Mouse (Mus musculus): ENCODE results near the gene Qrich2. TPM values are rescaled to one million over a fixed set of nuclear protein-coding genes. Genes with fewer than 3 reads are reported as not detected.
A peak's percentile ranks its signal among the peaks of the same experiment; 100 is the strongest.
"Not testable (repeated sequence)": the region's sequence is repeated elsewhere in the genome, so short reads cannot be mapped to it uniquely, and the experiment has no call there.

The Qrich2 gene
- polyA plus RNA-seq, 1 experiment from 2014 or later: not detected

GRCm38 (mm10) chr11:116429862-116430613 lies 36.0 kb downstream of the Qrich2 start:
- peaks cover 53% of the 10 kb centered on the region for H3K4me1 ChIP-seq (replicated peaks)
- H3K4me3 ChIP-seq (replicated peaks): peak overlapping the region; percentile 7; the same call in 1 of the 2 replicates
- peak overlapping the region; percentile 43; the same call in 1 of the 2 replicates for H3K9ac ChIP-seq
- H3K27ac ChIP-seq (replicated peaks): peak overlapping the region; percentile 77
- H3K9me3 ChIP-seq (replicated peaks): no peaks in the 10 kb centered on the region
- H3K36me3 ChIP-seq (replicated peaks): no peaks in the 10 kb centered on the region
- H3K4me2 ChIP-seq: peak overlapping the region; percentile 56
- WGBS (ENCODE audit: insufficient replicate concordance): 69% methylated on average over 9 of the region's 9 CpGs
- no peak for ATAC-seq (ENCODE audit: insufficient read depth)
- H3K27me3 ChIP-seq: no peaks in the 10 kb centered on the region

- H3K27me3 ChIP-seq: no peaks in the 10 kb centered on the region
- H3K9ac ChIP-seq: peak overlapping the region; percentile 43; the same call in 1 of the 2 replicates
- H3K4me3 ChIP-seq (replicated peaks): no peak overlapping the region
- ATAC-seq (ENCODE audit: insufficient read depth): no peak
- WGBS (ENCODE audit: insufficient replicate concordance): 31% methylated on average over 12 of the region's 13 CpGs
- H3K4me2 ChIP-seq: peak overlapping the region; percentile 56
- peaks cover 60% of the 10 kb centered on the region for H3K4me1 ChIP-seq (replicated peaks)
- H3K36me3 ChIP-seq (replicated peaks): no peaks in the 10 kb centered on the region
- peak overlapping the region; percentile 77 for H3K27ac ChIP-seq (replicated peaks)
- H3K9me3 ChIP-seq (replicated peaks): no peaks in the 10 kb centered on the region
These were observed 36.9 kb downstream of the Qrich2 start for GRCm38 (mm10) chr11:116428872-116429859.

- 58% methylated on average over 6 of the region's 6 CpGs for WGBS (ENCODE audit: insufficient replicate concordance)
- H3K4me2 ChIP-seq: no peak overlapping the region
These were observed 39.0 kb downstream of the Qrich2 start for GRCm38 (mm10) chr11:116426852-116427575.

GRCm38 (mm10) chr11:116426328-116426727 lies 39.7 kb downstream of the Qrich2 start:
- 83% methylated on average over 11 of the region's 11 CpGs for WGBS (ENCODE audit: insufficient replicate concordance)
- peaks cover 42% of the 10 kb centered on the region for H3K4me1 ChIP-seq (replicated peaks)
- not testable (repeated sequence) for H3K9ac ChIP-seq; H3K27ac ChIP-seq (replicated peaks); H3K4me2 ChIP-seq; H3K27me3 ChIP-seq; H3K36me3 ChIP-seq (replicated peaks); H3K9me3 ChIP-seq (replicated peaks); H3K4me3 ChIP-seq (replicated peaks); ATAC-seq (ENCODE audit: insufficient read depth)

More at GRCm38 (mm10) chr11:116426852-116427575, 39.0 kb downstream of the Qrich2 start:
- H3K4me1 ChIP-seq (replicated peaks): peaks cover 48% of the 10 kb centered on the region
- H3K4me3 ChIP-seq (replicated peaks): no peak overlapping the region
- H3K36me3 ChIP-seq (replicated peaks): no peaks in the 10 kb centered on the region
- no peaks in the 10 kb centered on the region for H3K27me3 ChIP-seq
- no peak for ATAC-seq (ENCODE audit: insufficient read depth)
- H3K27ac ChIP-seq (replicated peaks): no peak overlapping the region
- no peak overlapping the region for H3K9ac ChIP-seq
- no peaks in the 10 kb centered on the region for H3K9me3 ChIP-seq (replicated peaks)

- Histone ChIP-seq H3K36me3 (replicated peaks) (no peaks in the 10 kb centered on the region), H3K27ac (replicated peaks) (0 out of 2 replicates have a peak overlapping the region, but pooled peaks have one; percentile 39), H3K4me2 (no peak overlapping the region), H3K9ac (no peak overlapping the region), H3K27me3 (no peaks in the 10 kb centered on the region), H3K4me3 (replicated peaks) (no peak overlapping the region), H3K9me3 (replicated peaks) (no peaks in the 10 kb centered on the region), H3K4me1 (replicated peaks) (peaks cover 27% of the 10 kb centered on the region)
- ATAC-seq (ENCODE audit: insufficient read depth): no peak
- WGBS (ENCODE audit: insufficient replicate concordance): 22% methylated on average over 8 of the region's 8 CpGs
These were observed 41.2 kb downstream of the Qrich2 start for GRCm38 (mm10) chr11:116424621-116425407.

- Histone ChIP-seq H3K4me2 (no peak overlapping the region), H3K27me3 (no peaks in the 10 kb centered on the region), H3K9me3 (replicated peaks) (no peaks in the 10 kb centered on the region), H3K9ac (no peak overlapping the region), H3K4me3 (replicated peaks) (no peak overlapping the region), H3K36me3 (replicated peaks) (no peaks in the 10 kb centered on the region), H3K27ac (replicated peaks) (peak overlapping the region; percentile 39; the same call in 1 of the 2 replicates), H3K4me1 (replicated peaks) (peaks cover 20% of the 10 kb centered on the region)
- 32% methylated on average over 10 of the region's 10 CpGs for whole genome bisulfite sequencing (ENCODE audit: insufficient replicate concordance)
- ATAC-seq (ENCODE audit: insufficient read depth): peak; percentile 38; the same call in 1 of the 2 replicates
These were observed 42.0 kb downstream of the Qrich2 start for GRCm38 (mm10) chr11:116423782-116424620.

- no peak overlapping the region for H3K27ac ChIP-seq (replicated peaks)
These were observed 42.8 kb downstream of the Qrich2 start for GRCm38 (mm10) chr11:116423214-116423613.

GRCm38 (mm10) chr11:116422562-116422961 lies 43.5 kb downstream of the Qrich2 start:
- WGBS (ENCODE audit: insufficient replicate concordance): 76% methylated on average over 2 of the region's 2 CpGs

More at GRCm38 (mm10) chr11:116423214-116423613, 42.8 kb downstream of the Qrich2 start:
- Histone ChIP-seq H3K36me3 (replicated peaks) (no peaks in the 10 kb centered on the region), H3K9ac (no peak overlapping the region), H3K4me2 (no peak overlapping the region), H3K27me3 (no peaks in the 10 kb centered on the region), H3K4me3 (replicated peaks) (no peak overlapping the region), H3K4me1 (replicated peaks) (peaks cover 20% of the 10 kb centered on the region), H3K9me3 (replicated peaks) (no peaks in the 10 kb centered on the region)
- 57% methylated on average over 6 of the region's 6 CpGs for WGBS (ENCODE audit: insufficient replicate concordance)
- no peak for ATAC-seq (ENCODE audit: insufficient read depth)

GRCm38 (mm10) chr11:116421102-116421501 lies 44.9 kb downstream of the Qrich2 start:
- no peak overlapping the region for H3K4me2 ChIP-seq
- H3K36me3 ChIP-seq (replicated peaks): no peaks in the 10 kb centered on the region
- H3K27me3 ChIP-seq: 0 out of 2 replicates have a peak, but pooled peaks cover 4% of the 10 kb centered on the region
- ATAC-seq (ENCODE audit: insufficient read depth): no peak
- no peak overlapping the region for H3K27ac ChIP-seq (replicated peaks)
- WGBS (ENCODE audit: insufficient replicate concordance): 64% methylated on average over 6 of the region's 6 CpGs
- H3K9ac ChIP-seq: no peak overlapping the region
- no peaks in the 10 kb centered on the region for H3K9me3 ChIP-seq (replicated peaks)
- peaks cover 23% of the 10 kb centered on the region for H3K4me1 ChIP-seq (replicated peaks)
- no peak overlapping the region for H3K4me3 ChIP-seq (replicated peaks)

More at GRCm38 (mm10) chr11:116422562-116422961, 43.5 kb downstream of the Qrich2 start:
- Histone ChIP-seq H3K9ac (no peak overlapping the region), H3K27me3 (no peaks in the 10 kb centered on the region), H3K27ac (replicated peaks) (no peak overlapping the region), H3K36me3 (replicated peaks) (no peaks in the 10 kb centered on the region), H3K4me3 (replicated peaks) (no peak overlapping the region), H3K9me3 (replicated peaks) (no peaks in the 10 kb centered on the region), H3K4me2 (no peak overlapping the region), H3K4me1 (replicated peaks) (peaks cover 23% of the 10 kb centered on the region)
- ATAC-seq (ENCODE audit: insufficient read depth): no peak

Data from liver, embryonic 15.5 days (tissue).